Mouse (Mus musculus) embryonic facial prominence, embryonic 12.5 days (tissue): Measurements from ENCODE around the gene Gal3st1. TPM values are rescaled to one million over a fixed set of nuclear protein-coding genes. Genes with fewer than 3 reads are reported as not detected.
"Not testable (repeated sequence)": the region's sequence is repeated elsewhere in the genome, so short reads cannot be mapped to it uniquely, and the experiment has no call there.

ENCODE experiments used
- ATAC-seq: fragments of 200-750 bp; cut with Nextera tagmentation; 2 replicates; pipeline ENCODE4 v1.8.0; 2017; ENCODE audit not compliant: insufficient number of reproducible peaks, insufficient read depth, low FRiP score, low TSS enrichment
- H3K27ac ChIP-seq: fragments of 300-500 bp; sonication (generic); 2 replicates; pipeline ENCODE4 v1.5.1; 2016; ENCODE audit warnings: mild to moderate bottlenecking
- H3K27me3 ChIP-seq: fragments of 300-500 bp; sonication (generic); 2 replicates; pipeline ENCODE4 v1.6.1; 2016; ENCODE audit warnings: mild to moderate bottlenecking, moderate library complexity
- H3K36me3 ChIP-seq: fragments of 300-500 bp; sonication (generic); 2 replicates; pipeline ENCODE4 v1.6.1; 2016; ENCODE audit warnings: mild to moderate bottlenecking
- H3K4me1 ChIP-seq: fragments of 300-500 bp; sonication (generic); 2 replicates; pipeline ENCODE4 v1.6.1; 2016
- H3K4me2 ChIP-seq: fragments of 300-500 bp; sonication (generic); replicated peaks from 2 replicates; pipeline ENCODE4 v1.6.1; 2016; ENCODE audit warnings: mild to moderate bottlenecking, moderate library complexity
- H3K4me3 ChIP-seq: fragments of 300-500 bp; sonication (generic); 2 replicates; pipeline ENCODE4 v1.5.1; 2016; ENCODE audit warnings: mild to moderate bottlenecking
- H3K9ac ChIP-seq: fragments of 300-500 bp; sonication (generic); 2 replicates; pipeline ENCODE4 v1.6.1; 2016; ENCODE audit warnings: mild to moderate bottlenecking, moderate library complexity
- H3K9me3 ChIP-seq: fragments of 300-500 bp; sonication (generic); 2 replicates; pipeline ENCODE4 v1.6.1; 2016; ENCODE audit warnings: mild to moderate bottlenecking, moderate library complexity
- WGBS: fragments of 180-500 bp; shearing (Covaris S2); methylation state at CpG from one replicate; pipeline ENCODE4 v1.1.7; 2016; 5-methylcytosine and 5-hydroxymethylcytosine counted together
- polyA plus RNA-seq: library from polyadenylated mRNA; unstranded; fragments of >200 nt; fragmentation: Nextera tagmentation; extraction: Ambion mirVana; gene quantifications from 2 replicates; pipeline ENCODE4 v1.2.1, GENCODE M21; 2016

Gene Gal3st1
- polyA plus RNA-seq, 1 experiment from 2014 or later, result 2.4 TPM

GRCm38 (mm10) chr11:4012616-4013015 lies 29.2 kb downstream of the Gal3st1 start:
- 65% methylated on average over 1 of the region's 1 CpGs for WGBS
- no peaks in the 10 kb centered on the region for H3K4me1 ChIP-seq
- ATAC-seq, result no peak

DNA sequence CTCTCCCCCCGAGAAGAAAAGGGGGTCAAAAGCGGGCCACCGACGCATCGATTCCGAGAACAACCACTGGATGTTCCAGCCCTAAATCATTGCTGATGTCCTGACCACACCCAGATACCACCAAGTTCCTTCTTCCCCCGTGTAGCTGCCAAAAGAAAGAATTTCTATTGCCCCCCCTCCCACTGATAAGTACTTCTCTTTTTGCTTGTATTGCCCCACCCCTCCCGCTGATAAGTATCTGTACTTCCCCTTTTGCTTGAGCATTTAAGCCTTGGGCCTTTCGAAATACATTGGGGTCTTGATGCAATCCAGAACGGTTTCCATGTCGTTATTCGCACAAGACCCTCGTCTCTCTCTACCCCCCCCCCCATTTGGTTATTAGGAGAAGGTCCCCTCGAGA lies 32.4 kb downstream of the Gal3st1 start:
- not testable (repeated sequence) for H3K36me3 ChIP-seq, H3K4me1 ChIP-seq, ATAC-seq, H3K4me3 ChIP-seq, H3K9me3 ChIP-seq, H3K27me3 ChIP-seq, H3K27ac ChIP-seq, H3K4me2 ChIP-seq, H3K9ac ChIP-seq
- WGBS, result 90% methylated on average over 14 of the region's 14 CpGs

More at GRCm38 (mm10) chr11:4012616-4013015, 29.2 kb downstream of the Gal3st1 start:
- H3K27me3 ChIP-seq, result no peaks in the 10 kb centered on the region
- H3K4me3 ChIP-seq, result no peak overlapping the region
- H3K27ac ChIP-seq, result no peak overlapping the region
- H3K9me3 ChIP-seq, result 0 out of 2 replicates have a peak, but pooled peaks cover 4% of the 10 kb centered on the region
- H3K9ac ChIP-seq, result no peak overlapping the region
- H3K4me2 ChIP-seq, result no peak overlapping the region
- no peaks in the 10 kb centered on the region for H3K36me3 ChIP-seq

DNA sequence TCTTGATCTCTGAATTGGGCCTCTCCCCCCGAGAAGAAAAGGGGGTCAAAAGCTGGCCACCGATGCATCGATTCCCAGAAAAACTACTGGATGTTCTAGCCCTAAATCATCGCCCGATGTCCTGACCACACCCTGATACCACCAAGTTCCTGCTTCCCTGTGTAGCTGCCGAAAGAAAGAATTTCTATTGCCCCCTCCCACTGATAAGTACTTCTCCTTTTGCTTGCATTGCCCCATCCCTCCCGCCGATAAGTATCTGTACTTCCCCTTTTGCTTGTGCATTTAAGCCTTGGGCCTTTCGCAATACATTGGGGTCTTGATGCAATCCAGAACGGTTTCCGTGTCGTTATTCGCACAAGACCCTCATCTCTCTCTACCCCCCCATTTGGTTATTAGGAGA lies 38.7 kb downstream of the Gal3st1 start:
- H3K4me3 ChIP-seq, ATAC-seq, H3K9me3 ChIP-seq, H3K36me3 ChIP-seq, H3K9ac ChIP-seq, H3K27me3 ChIP-seq, H3K27ac ChIP-seq, H3K4me2 ChIP-seq, H3K4me1 ChIP-seq: not testable (repeated sequence)
- WGBS, result 90% methylated on average over 13 of the region's 13 CpGs

DNA sequence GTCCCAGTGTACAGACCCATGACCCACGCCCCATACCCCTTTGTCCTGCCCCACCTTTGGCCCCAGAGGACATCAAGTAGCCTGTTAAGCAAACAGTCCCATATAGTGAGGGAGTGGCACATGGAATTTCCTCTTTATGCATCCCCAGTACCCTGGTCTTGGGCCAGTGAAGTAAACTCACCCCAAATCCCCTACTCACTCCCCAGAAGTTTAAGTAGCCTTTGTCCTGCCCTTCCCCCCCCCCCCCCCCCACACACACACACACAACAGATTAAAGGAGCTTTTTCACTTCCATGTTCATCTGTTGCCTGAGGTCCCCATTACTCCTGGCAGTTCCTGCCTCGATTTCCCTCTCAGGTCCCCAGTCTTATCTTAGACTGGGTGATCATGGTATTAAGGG lies 39.9 kb downstream of the Gal3st1 start:
- Histone ChIP-seq H3K4me1 (no peaks in the 10 kb centered on the region), H3K9me3 (no peaks in the 10 kb centered on the region), H3K4me3 (no peak overlapping the region), H3K36me3 (no peaks in the 10 kb centered on the region), H3K27ac (no peak overlapping the region), H3K9ac (no peak overlapping the region), H3K4me2 (no peak overlapping the region), H3K27me3 (no peaks in the 10 kb centered on the region)
- WGBS, result 73% methylated on average over 2 of the region's 2 CpGs
- no peak for ATAC-seq

DNA sequence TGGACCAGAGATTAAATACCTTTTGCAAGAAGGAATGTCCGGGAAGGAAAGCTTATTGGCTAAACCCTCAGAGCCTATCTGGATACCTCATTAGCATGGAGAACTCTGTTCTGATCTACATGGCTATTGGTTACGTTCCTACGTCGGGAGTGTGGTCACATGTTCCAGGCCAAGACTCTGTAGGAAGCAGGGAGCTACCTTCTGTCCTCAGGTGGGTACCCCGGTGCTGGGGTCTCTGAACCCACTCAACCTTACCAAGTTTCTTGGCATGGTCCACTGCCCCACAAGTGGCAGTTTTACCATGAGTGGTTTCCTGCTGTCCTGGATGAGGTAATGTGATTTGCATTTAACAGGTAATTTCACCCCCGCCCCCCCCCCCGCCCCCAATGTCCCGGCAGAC lies 43.6 kb downstream of the Gal3st1 start:
- no peak for ATAC-seq
- H3K4me3 ChIP-seq, result no peak overlapping the region
- WGBS, result 79% methylated on average over 8 of the region's 8 CpGs

GRCm38 (mm10) chr11:4027561-4028334 lies 44.3 kb downstream of the Gal3st1 start:
- H3K4me2 ChIP-seq, result no peak overlapping the region
- no peaks in the 10 kb centered on the region for H3K4me1 ChIP-seq

More for the DNA sequence above, 43.6 kb downstream of the Gal3st1 start:
- H3K36me3 ChIP-seq, result no peaks in the 10 kb centered on the region
- H3K4me2 ChIP-seq, result no peak overlapping the region
- peaks cover 13% of the 10 kb centered on the region for H3K27me3 ChIP-seq
- H3K4me1 ChIP-seq, result no peaks in the 10 kb centered on the region
- H3K9me3 ChIP-seq, result no peaks in the 10 kb centered on the region
- H3K27ac ChIP-seq, result no peak overlapping the region
- H3K9ac ChIP-seq, result no peak overlapping the region

DNA sequence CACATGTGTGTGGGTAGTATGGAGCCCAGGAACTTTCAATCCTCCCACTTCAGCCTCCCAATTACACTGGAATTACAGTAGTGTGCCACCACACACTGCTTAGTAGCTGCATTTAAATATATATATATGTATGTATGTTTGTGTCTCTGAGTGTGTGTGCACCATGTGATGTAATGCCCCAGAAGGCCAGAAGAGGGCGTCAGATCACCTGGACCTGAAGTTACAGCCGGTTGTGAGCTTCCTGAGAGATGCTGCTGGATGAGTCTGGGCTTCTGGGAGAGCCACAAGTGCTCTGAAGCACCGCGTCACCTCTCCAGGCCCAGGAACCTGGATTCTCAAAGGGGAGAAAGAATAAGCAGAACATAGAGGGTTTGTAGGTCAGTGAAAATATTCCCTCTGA lies 45.9 kb downstream of the Gal3st1 start:
- H3K27me3 ChIP-seq, result peaks cover 13% of the 10 kb centered on the region
- no peak for ATAC-seq
- H3K4me1 ChIP-seq, result no peaks in the 10 kb centered on the region
- no peak overlapping the region for H3K9ac ChIP-seq
- no peak overlapping the region for H3K4me2 ChIP-seq
- no peaks in the 10 kb centered on the region for H3K36me3 ChIP-seq
- 73% methylated on average over 4 of the region's 4 CpGs for WGBS
- H3K27ac ChIP-seq, result no peak overlapping the region
- H3K4me3 ChIP-seq, result no peak overlapping the region
- no peaks in the 10 kb centered on the region for H3K9me3 ChIP-seq

More at GRCm38 (mm10) chr11:4027561-4028334, 44.3 kb downstream of the Gal3st1 start:
- H3K27ac ChIP-seq, result no peak overlapping the region
- peaks cover 13% of the 10 kb centered on the region for H3K27me3 ChIP-seq
- H3K4me3 ChIP-seq, result no peak overlapping the region
- no peak overlapping the region for H3K9ac ChIP-seq
- 78% methylated on average over 9 of the region's 9 CpGs for WGBS
- ATAC-seq, result no peak
- no peaks in the 10 kb centered on the region for H3K9me3 ChIP-seq
- H3K36me3 ChIP-seq, result no peaks in the 10 kb centered on the region

- WGBS, result 37% methylated on average over 16 of the region's 16 CpGs
- H3K36me3 ChIP-seq, result no peaks in the 10 kb centered on the region
Measured at GRCm38 (mm10) chr11:4031126-4031941, 47.9 kb downstream of the Gal3st1 start, which contains the start of gene Sec14l4. Sec14l4 (plus strand) TSS chr11:4031462.

DNA sequence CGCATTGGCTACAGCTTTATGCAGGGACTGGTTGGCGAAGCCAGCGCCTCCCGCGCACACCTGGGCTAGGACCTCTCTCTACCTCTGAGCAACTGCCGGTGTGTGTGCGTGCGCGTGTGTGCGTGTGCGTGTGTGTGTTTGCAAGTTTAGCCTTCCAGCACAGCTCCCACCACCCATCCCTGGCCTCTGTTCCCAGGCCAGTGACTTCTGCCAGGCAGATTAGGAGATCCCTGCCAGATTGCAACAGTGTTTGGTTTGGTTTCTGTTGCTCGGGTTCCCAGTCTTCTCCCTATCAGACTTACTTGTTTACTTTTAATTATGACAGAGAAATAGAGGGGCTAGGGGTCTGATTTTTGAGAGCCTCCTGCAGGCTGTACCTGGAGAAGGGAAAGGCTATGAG lies 48.5 kb downstream of the Gal3st1 start:
- WGBS, result 28% methylated on average over 12 of the region's 12 CpGs
- no peak for ATAC-seq
- no peaks in the 10 kb centered on the region for H3K9me3 ChIP-seq
- H3K4me3 ChIP-seq, result no peak overlapping the region
- H3K4me1 ChIP-seq, result no peaks in the 10 kb centered on the region
- no peaks in the 10 kb centered on the region for H3K36me3 ChIP-seq
- no peak overlapping the region for H3K9ac ChIP-seq
- H3K27ac ChIP-seq, result no peak overlapping the region
- H3K4me2 ChIP-seq, result no peak overlapping the region
- peaks cover 13% of the 10 kb centered on the region for H3K27me3 ChIP-seq

More at GRCm38 (mm10) chr11:4031126-4031941, 47.9 kb downstream of the Gal3st1 start, which contains the start of gene Sec14l4:
- no peak within 1 kb of the TSS for H3K4me2 ChIP-seq
- H3K4me1 ChIP-seq, result no peaks in the 10 kb centered on the region
- H3K27ac ChIP-seq, result no peak within 1 kb of the TSS
- no peak for ATAC-seq
- peaks cover 13% of the 10 kb centered on the region for H3K27me3 ChIP-seq
- H3K9me3 ChIP-seq, result no peaks in the 10 kb centered on the region
- no peak within 1 kb of the TSS for H3K4me3 ChIP-seq
- H3K9ac ChIP-seq, result no peak within 1 kb of the TSS

DNA sequence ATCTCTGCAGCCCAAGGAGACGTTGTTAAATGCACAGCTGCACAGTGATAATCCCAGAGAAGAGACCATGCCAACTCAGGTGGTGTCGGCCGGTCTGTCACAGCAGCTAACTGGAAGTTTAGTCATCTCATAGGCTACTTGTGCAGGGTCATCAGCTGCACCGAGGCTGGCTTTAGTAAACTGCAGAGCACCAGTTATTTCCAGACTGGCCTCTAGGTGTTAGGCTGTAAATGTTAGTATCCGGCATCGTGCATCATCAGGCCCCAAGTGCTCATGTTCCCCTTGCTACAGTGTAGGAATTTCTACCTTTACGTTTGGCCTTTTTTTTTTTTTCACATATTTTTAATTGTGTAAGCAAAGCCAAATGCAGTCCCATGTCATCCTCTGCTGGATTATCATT lies 50.0 kb downstream of the Gal3st1 start:
- H3K9ac ChIP-seq, result no peak overlapping the region
- H3K27ac ChIP-seq, result no peak overlapping the region
- no peaks in the 10 kb centered on the region for H3K9me3 ChIP-seq
- no peak overlapping the region for H3K4me3 ChIP-seq
- 71% methylated on average over 7 of the region's 7 CpGs for WGBS
- no peak overlapping the region for H3K4me2 ChIP-seq
- peaks cover 13% of the 10 kb centered on the region for H3K27me3 ChIP-seq
- no peaks in the 10 kb centered on the region for H3K4me1 ChIP-seq
- ATAC-seq, result no peak
- no peaks in the 10 kb centered on the region for H3K36me3 ChIP-seq

DNA sequence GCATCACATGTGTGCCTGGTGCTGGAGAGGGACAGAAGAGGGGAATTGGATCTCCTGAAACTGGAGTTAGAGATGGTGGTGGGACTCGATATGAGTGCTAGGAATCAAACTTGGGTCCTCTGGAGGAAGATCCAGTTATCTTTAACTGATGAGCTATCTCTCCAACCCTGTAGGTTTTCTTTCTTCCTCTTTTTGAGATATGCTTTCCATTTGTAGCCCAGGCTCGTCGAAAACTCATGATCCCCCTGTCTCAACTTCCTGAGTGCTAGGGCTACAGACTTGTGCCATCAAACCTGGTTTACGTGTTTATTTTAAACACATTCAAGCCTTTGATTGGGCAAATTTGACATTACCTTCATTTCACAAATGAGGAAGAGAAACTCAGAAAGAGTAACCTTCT lies 50.7 kb downstream of the Gal3st1 start:
- WGBS, result 86% methylated on average over 4 of the region's 4 CpGs
- no peak overlapping the region for H3K4me2 ChIP-seq
- no peaks in the 10 kb centered on the region for H3K36me3 ChIP-seq
- peaks cover 13% of the 10 kb centered on the region for H3K27me3 ChIP-seq
- H3K27ac ChIP-seq, result no peak overlapping the region
- no peaks in the 10 kb centered on the region for H3K9me3 ChIP-seq
- H3K4me3 ChIP-seq, result no peak overlapping the region
- H3K9ac ChIP-seq, result no peak overlapping the region
- H3K4me1 ChIP-seq, result no peaks in the 10 kb centered on the region
- no peak for ATAC-seq
